Mouse (Mus musculus) right cerebral cortex, adult 18-20 months (tissue): ENCODE measurements at regions not wholly inside any gene's neighbourhood (a gene's known extent, or its start where the extent isn't known, plus 50 kb on each side); places are given as distances from the start of the nearest gene placed in this dataset.
A peak's percentile ranks its signal among the peaks of the same experiment; 100 is the strongest.

Experiments used
- DNase-seq: peaks from one replicate; pipeline ENCODE4 v3.0.0; 2022; ENCODE audit warnings: mixed read lengths

DNA sequence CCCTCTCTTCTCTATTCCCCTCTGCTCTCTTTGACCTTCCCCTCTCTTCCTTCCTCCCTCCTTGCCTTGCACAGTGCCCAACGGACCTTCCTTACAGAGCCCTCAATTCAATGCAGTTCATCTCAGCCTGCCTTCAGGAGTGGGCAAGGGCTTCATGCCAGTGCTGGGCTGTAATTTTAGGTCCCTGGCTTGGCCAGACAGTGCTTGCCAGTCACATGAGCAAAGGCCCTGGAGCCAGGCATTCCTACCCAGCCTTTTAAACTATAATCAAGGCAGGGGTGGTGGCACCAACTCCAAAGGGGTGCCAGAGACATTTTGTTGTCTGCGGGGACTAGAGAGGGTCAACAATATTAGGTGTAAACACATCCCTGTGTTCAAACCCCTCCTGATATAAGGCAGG, 150.9 kb downstream of the Efnb1 start:
- DNase-seq = no peak

- DNase-seq = no peak
Measured at GRCm38 (mm10) chrX:99285611-99286010, 149.7 kb downstream of the Efnb1 start.

DNA sequence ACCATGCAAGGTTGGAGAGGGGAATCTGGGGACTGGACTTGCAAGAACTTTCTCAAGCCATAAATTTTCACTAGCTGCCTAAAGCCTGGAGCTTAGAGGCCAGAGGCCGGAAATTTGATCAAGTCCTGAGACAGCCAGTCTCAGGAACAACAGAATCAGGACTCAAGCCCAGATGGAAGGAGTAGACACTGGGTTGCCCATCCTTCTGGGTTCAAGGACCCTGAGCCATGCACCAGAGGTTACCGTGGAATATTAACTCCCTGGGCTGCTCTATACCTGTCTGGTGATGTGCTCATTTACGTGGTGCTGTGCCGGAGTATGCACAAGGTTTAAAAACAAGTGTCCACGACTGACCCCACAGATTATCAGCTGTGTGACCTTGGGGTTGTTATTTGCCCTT, 145.1 kb downstream of the Efnb1 start:
- no peak for DNase-seq

GRCm38 (mm10) chrX:99280543-99280942, 144.6 kb downstream of the Efnb1 start:
- DNase-seq = no peak

- DNase-seq = no peak
Measured at GRCm38 (mm10) chrX:99275536-99275935, 139.6 kb downstream of the Efnb1 start.

DNA sequence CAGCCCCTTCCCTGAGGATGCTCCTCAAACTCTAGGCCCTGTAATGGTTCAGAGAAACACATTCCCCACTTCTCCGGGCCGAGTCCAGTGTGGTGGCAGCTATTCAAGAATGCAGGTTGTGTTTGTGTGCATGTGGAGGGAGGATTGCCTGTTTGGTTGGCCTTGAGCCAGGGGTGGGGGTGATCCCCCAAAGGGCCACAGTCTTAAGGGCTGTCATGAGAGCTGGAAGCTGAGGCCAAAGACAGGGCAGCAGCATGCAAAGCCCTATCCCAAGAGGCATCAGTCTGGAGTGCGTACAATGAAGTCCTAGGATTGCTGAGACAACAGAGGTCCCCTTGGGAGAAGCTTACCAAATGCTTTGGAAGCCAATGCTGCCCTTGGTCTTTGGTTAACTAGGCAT, 136.0 kb downstream of the Efnb1 start:
- DNase-seq = no peak

GRCm38 (mm10) chrX:99249038-99249607, 113.2 kb downstream of the Efnb1 start:
- DNase-seq = no peak

DNA sequence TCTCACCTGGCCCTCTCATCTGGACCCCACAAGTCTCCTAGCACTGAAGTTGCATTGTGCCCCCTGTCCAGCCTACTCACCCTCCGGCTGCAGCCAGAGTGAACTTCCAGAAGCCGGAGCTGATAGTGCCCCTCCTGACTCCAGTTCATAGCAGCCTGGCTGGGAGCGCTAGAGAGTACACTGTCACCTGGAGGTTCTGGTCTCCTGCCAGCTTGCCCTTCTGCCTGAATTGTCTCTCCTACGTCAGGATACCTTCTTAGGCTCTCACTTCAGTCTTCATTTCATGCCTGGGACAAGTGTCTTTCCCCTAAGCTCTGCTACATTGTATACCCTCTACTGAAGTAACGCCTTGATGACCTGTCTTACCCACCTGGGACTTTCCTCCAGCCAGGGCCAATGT, 112.3 kb downstream of the Efnb1 start:
- no peak for DNase-seq

- DNase-seq = no peak
Measured at GRCm38 (mm10) chrX:99246704-99247103, 110.8 kb downstream of the Efnb1 start.

GRCm38 (mm10) chrX:99246051-99246450, 110.1 kb downstream of the Efnb1 start:
- DNase-seq = no peak

DNA sequence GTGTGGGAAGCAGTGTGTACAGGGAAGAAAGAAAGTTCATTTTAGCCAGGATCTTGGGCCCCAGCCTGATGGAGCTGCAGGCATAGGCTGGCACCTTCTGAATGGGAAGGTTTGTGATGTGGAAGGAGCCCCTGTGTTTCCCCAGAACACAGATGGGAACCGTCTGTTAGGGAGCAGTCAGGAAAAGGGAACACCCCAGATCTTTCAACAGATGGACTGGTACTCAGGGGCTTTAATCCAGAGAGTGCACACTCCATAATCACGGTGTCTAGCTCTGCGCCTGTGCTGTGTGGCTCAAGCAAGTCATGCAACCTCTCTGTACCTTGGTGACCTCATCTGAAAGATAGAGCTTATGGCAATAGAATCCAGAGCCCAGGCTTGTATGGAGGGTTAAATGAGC, 109.6 kb downstream of the Efnb1 start:
- no peak for DNase-seq

DNA sequence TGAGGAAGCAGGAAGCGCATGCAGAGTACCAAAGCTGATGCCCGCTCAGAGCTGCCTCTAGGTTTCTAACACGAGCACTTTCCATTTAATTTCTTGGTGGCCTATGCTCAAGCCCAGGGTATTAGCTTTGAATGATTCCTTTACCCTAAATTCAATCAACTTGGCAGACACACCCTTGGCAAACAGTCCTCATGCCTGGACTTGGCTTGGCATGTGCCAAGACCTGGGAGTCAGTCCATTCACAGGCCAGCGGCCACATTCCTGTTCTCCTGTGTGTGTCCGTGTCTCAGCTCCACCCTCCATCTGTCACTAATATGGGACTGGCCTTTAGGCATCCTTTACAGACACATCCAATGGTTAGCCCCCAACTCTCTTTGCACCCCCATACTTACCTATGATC, 107.3 kb downstream of the Efnb1 start:
- no peak for DNase-seq

- DNase-seq = no peak
Measured at GRCm38 (mm10) chrX:99241684-99242118, 105.8 kb downstream of the Efnb1 start.

DNA sequence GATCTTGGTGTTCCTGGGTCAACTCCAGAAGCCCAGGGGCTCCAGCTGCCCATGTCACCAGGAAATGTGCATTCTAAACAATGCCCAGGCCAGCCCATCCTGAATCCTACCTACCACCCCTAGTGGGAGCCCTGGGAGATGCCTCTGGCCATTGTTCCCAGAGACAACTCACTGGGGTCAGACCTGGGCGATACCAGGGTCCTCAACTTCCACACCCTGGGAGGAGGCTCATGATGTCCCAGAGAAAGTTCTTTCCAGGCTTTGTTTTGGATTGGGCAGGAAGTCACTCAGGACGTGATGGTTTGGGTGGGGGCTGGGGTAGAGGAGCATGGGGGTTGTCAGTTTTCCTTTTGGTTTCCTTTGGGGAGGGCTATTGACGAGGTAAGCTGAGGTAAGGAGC, 97.1 kb downstream of the Efnb1 start:
- no peak for DNase-seq

DNA sequence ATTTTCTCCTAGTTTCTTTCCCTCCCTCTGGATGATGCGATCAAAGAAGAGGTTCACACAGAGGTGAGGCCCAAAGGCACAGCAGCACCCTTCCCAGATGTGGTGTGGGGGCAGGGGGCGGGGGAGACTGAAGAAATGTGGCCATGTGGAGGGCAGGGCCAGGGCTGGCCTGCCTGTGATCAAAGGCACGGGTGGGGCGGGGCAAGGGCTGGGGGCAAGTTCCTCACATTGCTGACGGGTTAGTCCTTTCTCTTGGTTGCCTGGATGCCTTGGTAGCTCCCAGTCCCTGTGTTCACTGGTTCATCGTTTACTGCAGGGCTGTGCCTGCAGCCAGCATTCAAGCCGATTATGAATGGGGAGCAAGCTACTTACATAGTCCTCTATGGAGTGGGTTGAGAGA, 96.4 kb downstream of the Efnb1 start:
- no peak for DNase-seq

GRCm38 (mm10) chrX:99225111-99225752, 89.3 kb downstream of the Efnb1 start:
- DNase-seq = no peak

DNA sequence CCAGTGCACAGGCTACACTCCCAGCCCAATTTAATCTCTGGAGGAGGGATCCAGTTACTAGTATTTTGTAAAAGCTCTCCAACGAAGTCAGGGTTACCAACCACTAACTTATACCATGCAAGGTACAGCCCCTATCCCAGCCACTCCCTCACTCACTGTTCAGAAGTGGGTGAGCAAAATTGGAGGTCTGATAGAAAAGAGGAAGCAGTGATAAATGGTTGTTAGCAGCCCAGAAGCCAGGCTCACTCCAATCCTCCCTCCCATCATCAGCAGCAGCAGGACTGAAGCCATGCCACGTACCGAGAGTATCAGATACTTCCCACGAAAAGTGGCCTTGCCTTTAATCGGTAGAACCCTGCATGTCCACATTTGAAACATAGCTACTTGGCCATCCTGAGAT, 86.1 kb downstream of the Efnb1 start:
- no peak for DNase-seq

- DNase-seq = no peak
Measured at GRCm38 (mm10) chrX:99220674-99221455, 84.9 kb downstream of the Efnb1 start.

DNA sequence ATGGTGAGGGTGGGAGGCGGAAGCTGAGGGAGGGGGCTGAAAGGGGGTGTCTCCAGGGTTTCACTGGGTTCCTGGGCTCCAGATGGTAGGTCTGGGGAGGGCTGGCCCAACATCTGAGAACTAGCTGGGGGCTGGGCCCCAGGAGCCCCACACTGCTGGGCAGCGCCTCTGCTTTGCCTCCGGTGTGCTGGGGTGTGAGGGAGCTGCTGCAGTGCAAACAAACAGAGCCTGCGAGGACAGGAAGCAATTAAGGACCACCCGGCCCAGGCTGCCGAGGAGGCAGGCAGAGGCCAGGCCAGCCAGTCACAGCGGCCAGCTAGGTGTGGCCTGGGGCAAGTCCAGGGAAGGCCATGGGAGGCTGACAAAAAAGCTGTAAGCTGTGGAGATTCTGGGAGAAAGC, 82.3 kb downstream of the Efnb1 start:
- DNase-seq = no peak

DNA sequence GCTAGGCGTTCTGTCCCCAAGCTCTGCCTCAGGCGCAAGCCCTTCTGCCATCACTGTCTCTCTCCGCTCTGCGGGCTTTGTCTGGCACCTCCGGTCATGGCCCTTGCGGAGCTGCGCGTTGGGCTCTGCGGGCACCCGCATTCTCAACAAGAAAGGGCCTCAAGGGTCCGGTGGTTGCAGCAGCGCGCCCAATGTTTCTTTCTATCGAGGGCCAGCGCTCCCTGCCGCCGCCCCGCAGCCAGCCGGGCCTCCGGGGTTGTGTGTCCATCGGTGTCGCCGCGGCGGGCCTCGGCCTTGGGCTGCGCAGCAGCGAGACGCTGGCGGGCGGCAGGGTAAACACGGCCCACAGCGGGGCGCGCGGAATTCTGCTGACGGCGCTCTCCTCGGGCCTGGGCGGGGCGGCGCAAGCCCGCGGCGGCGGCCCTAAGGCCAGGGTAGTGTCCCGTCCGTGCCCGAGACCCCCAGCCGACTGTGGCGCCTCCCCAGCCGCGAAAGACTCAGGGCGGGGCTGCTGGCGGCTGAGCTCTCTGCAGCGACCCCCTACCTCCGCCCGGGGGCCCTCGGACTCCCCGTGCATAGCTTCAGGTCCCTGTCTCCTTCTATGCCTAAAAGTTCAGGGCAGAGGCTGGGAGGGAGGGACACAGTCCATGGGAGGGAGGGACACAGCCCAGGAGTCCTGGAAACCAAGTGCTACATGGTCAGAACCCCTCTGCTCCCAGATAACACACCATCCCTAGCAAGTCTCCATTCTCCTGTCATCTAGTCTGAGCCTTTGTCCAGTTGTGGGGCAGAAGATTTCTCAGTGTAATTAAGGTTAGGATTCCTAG, 80.9 kb downstream of the Efnb1 start:
- peak; percentile 14 for DNase-seq

GRCm38 (mm10) chrX:99215931-99216330, 80.0 kb downstream of the Efnb1 start:
- DNase-seq = no peak

GRCm38 (mm10) chrX:99215111-99215510, 79.2 kb downstream of the Efnb1 start:
- DNase-seq = no peak

DNA sequence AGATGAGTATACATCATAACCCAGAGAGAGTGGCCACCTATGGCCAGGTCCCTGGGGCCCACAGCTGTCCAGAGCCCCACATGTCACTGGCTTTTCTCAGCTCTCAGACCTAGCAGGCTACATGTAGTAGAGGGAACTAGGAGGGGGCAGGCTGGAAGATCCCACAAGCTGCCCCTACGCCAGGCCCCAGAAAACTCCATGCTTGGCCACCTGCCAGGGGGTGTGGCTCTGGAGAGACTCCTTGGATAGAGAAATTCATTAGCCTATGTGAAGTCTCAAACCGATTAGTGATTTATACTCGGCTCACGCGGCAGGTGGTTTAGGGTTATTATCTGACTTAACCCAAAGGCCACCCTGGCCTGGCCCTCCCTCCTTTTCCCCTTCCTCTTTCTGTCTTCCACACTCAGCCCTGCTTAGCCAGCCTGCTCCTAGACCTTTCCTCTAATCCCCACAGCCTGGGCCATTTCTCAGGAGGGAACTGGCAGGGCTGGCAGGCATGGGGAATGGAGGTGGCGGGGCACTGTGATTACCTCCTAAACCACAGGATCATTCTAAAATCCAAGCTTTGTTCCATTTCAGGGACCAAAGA, 77.7 kb downstream of the Efnb1 start:
- no peak for DNase-seq
